Mouse (Mus musculus) olfactory bulb, adult 2 months (tissue): ENCODE data around the gene Hacd2.

Experiments
- CTCF ChIP-seq: fragments of 200-500 bp; IDR thresholded peaks from 2 replicates; pipeline ENCODE4 v1.5.1; 2012; ENCODE audit warnings: low read depth, mild to moderate bottlenecking, low read length, moderate library complexity; ENCODE audit not compliant: insufficient read depth
- POLR2A ChIP-seq: fragments of 200-500 bp; IDR thresholded peaks from 2 replicates; pipeline ENCODE4 v1.6.1; 2012; ENCODE audit warnings: mild to moderate bottlenecking, low read depth, low read length, moderate library complexity; ENCODE audit not compliant: insufficient read depth

DNA sequence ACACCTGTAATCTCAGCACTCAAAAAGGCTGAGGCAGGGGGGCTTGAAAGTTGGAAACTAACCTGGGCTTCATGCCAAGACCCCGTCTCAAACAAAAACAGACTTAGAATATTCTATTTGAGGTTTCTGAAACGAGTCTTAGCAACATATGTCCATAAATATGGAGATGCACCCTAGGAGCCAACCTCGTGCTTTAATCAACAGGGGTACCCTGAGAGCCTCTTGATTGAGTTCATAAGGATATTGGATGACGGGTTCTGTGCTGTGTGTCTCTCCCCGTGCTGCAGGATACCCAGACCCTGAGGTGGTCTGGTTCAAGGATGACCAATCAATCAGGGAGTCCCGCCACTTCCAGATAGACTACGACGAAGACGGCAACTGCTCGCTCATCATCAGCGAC lies 22.2 kb upstream of the Hacd2 start:
- TF ChIP-seq CTCF (no peak), POLR2A (no peak)
